Mouse (Mus musculus) frontal cortex, postnatal 25 days (tissue): Measurements from ENCODE around the gene Mcam.
"Not testable (repeated sequence)": the region's sequence is repeated elsewhere in the genome, so short reads cannot be mapped to it uniquely, and the experiment has no call there.

Experiments used
- DNase-seq, 2 experiments: peaks; one replicate each; pipeline ENCODE4 v3.0.0; 2022; ENCODE audit warnings: low spot score in 2 of 2

The Mcam gene

GRCm38 (mm10) chr9:44109360-44110095, 24.7 kb upstream of the Mcam start:
- peak; percentile 75 to 78 for DNase-seq

DNA sequence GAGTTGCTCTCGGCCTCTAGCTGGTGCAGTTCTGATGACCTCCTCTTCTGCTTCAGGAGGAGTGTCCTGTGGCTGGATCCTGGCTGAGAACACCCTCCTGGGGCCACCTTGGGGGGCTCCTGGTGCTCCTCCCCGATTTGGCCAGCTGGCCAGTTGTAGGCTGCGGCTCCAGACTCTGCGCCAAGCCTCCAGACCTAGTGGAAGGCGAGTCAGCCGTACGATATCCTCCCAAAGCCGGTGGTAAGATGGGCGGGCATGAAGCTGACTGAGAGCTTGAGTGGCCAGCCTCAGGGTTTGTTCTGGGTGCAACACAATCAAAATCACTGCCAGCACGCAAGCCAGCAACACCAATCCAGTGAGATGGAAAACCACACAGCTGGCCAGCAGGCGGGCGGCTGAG, 22.4 kb upstream of the Mcam start:
- not testable (repeated sequence) for DNase-seq

- peak; percentile 78 to 90 for DNase-seq
These were observed 21.0 kb upstream of the Mcam start, which contains the start of the genes Gm49380 and Rnf26 for GRCm38 (mm10) chr9:44113105-44113789. TSS of gene Gm49380 (minus strand) at chr9:44113500. TSS of gene Rnf26 (minus strand) at chr9:44113517.

DNA sequence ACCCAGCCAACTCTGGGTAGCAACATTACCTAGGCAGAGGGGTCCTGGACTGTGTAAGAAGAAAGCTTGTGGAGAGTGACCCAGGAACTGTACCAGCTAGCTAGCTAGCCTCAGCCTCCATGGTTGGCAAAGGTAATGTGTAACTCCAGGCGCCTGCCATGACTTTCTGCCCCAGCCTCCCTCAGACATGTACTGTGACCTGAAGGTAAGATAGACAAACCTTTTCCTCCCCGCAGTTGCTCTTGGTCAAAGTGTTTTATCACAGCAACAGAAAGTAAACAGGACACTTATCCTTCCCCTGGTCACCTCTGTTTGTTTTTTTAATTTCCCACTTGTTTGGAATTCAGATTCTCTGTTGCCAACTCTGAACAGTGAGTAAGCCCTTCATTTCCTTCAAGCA, 19.8 kb upstream of the Mcam start:
- DNase-seq = no peak

DNA sequence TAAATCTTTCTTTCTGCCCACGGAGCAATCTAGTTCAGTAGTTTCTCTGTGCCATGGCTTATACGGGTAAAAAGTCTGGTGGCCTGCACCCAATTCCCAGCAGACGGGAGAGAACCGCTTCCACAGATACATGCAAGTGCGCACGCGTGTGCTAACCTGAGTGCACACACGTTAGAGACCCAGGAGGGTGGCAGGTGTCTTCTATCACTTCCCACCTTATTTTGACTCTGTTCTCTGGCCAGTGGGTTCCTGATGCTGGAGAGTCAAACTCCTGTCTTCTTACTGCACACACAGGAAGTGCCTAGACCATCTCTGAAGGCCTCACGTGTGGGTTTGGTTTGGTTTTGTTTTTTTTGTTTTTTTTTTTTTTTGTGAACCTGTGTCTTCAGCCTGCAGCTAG, 18.7 kb upstream of the Mcam start:
- DNase-seq = no peak

DNA sequence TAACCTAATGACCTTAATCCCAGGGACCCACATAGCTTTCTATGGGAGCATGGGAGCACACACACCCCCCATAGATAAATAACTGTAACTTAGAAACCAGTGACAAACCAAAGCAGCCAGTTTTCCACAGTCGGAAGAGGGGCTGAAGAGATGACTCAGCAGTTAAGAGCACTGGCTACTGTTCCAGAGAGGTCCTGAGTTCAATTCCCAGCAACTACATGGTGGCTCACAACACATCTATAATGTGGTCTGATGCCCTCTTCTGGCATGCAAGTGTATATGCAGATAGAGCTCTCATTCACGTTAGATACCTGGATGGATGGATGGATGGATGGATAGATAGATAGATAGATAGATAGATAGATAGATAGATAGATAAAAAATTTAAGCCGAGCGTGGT, 18.1 kb upstream of the Mcam start:
- DNase-seq = no peak

- DNase-seq = no peak
These were observed 15.3 kb upstream of the Mcam start for GRCm38 (mm10) chr9:44119011-44119410.

DNA sequence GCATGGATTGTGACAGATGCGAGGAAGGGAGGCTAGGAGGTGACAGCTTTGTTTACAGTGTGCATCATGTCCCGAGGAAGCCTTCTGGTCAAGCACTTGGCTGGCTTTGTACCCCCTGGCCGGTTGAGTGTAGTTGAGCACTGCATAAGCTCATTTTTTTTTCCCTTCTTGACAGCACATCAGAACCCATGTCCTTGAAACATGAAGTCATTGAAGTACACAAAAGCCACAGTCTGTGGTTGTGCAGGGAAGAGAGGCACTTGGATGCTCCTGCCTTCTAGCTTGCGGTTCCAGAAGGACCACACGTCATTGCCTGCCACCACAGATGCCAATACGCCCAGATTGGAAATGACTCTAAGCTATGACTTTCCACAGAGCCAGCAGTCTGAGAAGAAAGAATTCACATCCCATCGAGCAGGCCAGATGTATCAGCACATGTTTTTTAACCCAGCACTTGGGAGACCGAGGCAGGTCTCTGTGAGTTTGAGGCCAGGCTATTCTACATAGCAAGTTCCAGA, 14.3 kb upstream of the Mcam start:
- no peak for DNase-seq

GRCm38 (mm10) chr9:44124317-44124716, 10.0 kb upstream of the Mcam start:
- no peak for DNase-seq

DNA sequence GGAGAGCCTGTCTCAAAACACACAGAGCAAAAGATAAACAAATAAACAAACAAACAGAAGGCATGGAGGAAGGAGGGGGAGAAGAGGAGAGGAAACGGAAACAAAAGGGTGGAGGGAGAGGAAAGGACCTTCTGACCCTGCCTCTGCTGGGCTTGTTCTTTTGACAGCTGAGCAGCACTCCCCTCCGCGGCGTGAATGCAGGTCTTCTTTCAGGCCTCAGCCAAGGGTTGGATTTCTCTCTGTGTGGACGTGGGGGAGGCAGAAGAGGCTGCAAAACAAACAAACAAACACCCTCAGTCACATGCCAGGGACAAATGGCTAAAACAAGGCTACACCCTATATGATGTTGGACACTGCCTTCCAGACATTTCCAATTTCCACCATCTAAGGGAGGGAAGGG, 9.2 kb upstream of the Mcam start:
- DNase-seq = no peak

DNA sequence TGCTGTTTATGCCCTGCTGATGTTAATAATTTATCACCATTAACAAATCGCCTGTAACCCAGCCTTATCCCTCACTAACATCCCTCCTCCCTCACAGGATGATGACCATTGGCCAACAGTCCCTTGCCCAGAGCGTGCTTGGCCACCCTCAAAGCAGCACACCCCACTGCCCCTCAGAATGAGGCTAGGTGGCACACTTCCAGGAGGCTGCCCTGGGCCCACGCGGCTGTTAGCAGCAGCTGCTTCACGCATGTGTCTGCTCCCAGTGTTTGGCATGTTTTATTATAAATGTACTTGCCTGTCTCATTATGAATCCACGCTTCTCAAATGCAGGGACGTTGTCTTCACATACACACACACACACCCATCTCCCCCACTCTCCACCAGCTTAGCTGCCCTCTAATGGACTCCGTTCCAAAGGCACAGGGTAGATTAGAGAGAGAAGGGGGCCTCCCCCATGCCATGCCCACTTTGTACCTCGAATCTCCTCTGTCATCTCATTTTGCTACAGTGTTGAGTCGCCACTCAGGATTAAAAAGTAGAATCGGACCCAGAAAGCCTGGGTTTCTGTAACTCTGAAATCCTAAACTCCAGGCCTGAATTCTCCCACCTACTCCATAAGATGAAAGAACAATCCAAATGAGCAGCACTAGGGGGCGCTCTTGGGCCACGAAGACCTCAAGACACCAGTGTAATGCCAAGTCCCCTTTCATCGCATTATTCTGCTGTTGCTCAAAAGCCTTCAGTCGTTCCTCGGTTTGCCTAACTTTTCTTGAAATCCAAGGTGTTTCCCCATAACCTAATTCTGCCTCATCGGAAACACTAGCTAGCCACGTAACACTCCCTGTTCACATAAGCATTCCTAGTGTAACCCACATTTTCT, 8.5 kb upstream of the Mcam start:
- DNase-seq = peak; percentile 84 to 90

DNA sequence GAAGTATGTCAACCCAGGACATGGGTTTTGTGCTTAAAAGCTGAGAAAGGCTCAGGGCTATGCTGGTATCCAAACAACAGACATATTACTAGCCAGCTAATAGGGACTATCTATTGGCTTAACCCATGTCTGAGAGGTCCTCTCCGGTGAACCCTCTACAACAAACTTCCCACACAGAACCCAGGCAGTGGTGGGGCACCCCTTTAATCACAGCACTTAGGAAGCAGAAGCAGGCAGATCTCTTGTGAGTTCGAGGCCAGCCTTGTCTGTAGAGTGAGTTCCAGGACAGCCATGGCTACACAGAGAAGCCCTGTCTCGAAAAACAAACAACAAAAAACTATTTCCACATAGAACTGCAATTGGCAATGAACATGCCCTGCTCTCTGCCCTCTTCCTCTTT, 7.5 kb upstream of the Mcam start:
- no peak for DNase-seq

GRCm38 (mm10) chr9:44127351-44127801, 6.9 kb upstream of the Mcam start:
- no peak for DNase-seq

DNA sequence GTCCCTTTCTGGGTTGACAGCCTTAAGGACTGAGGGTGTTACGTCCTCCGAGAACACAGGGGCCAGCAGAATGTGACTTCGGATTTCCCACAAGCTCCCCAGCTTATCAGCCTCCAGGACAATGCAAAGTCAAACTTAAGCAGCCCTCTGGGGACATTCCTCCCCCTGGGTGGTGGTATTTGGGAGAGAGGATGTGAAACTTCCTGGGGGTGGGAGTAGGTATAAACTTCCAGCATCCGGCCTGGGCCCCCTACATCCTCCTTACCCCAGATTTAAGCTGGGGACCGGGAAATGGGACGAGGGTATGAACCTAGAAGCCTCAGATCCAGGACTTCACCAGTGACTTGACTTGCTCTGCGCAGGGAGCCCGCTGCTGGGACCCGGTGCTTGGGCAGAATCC, 4.6 kb upstream of the Mcam start:
- no peak for DNase-seq

DNA sequence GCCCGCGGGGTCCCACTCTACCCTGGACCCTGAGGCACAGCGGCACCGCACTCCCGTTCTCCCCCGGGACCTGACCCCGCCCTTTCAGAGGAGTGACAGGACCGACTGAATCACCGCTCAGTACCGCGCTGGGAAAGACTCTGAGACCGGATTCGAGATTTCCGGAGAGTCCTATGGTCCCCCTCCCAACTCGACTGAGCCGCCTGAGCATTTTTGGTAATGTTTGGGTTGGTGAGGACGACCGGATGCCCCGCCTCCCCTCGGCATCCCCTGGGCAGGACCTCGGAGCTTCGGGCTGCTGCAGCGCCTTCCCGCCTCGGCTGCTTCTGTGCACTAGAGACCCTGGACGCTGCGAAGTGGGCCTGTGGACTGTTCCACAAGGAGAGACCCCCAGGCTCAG, 4.2 kb upstream of the Mcam start:
- no peak for DNase-seq

DNA sequence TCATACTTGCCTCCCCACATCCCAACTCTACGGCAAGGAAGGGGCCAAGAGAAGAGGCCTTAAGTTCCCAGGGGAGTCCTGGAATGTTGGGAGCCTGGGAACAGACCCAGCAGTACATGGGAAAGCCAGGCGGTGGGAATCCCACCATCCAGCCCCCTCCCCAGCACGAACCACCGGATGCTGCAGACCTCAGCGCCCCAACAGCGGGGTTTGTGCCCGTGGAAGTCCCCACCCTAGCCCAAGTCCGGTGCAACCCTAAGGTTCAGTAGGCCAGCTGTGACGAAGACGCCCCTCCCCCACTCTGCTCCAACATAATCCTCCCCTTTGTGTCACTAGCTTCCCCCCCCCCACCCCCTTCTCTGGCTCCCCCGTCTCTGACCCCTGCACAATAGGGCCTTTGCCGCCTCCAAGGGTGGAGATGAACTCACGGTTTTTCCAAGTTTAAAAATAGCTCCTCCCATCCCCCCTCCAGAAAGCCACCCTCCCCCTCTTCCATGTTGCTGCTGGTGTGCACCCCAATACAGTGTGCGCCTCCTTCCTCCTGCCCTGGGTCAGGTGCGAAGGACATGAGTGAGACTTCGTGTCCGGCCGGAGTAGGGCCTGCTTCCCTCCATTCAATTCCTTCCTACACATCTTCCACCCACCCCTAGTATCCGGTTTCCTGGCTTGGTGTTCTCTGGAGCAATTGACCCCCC, 3.5 kb upstream of the Mcam start:
- no peak for DNase-seq

GRCm38 (mm10) chr9:44131276-44131590, 3.0 kb upstream of the Mcam start:
- DNase-seq = no peak

GRCm38 (mm10) chr9:44132200-44132599, 2.1 kb upstream of the Mcam start:
- no peak for DNase-seq

DNA sequence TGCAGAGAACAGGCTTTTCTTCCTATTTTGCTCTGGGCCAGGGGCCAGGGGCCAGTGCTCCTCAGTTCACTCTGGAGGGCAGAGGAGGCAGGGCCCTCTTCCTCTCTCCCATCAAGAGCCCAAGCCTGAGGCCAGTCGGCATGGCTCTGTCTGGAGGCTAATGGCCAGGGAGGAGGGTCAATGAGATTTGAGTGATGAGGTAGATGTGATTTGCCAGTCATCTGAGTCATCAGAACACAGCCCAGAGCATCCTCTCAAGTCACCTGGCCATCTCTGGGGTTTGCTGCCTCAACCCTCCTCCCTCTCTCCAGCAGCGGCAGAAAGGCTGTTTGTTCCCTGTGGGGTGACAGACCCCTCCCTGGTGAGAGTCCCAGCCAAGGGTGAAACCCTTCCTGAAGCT, 982 bp upstream of the Mcam start:
- DNase-seq = no peak

DNA sequence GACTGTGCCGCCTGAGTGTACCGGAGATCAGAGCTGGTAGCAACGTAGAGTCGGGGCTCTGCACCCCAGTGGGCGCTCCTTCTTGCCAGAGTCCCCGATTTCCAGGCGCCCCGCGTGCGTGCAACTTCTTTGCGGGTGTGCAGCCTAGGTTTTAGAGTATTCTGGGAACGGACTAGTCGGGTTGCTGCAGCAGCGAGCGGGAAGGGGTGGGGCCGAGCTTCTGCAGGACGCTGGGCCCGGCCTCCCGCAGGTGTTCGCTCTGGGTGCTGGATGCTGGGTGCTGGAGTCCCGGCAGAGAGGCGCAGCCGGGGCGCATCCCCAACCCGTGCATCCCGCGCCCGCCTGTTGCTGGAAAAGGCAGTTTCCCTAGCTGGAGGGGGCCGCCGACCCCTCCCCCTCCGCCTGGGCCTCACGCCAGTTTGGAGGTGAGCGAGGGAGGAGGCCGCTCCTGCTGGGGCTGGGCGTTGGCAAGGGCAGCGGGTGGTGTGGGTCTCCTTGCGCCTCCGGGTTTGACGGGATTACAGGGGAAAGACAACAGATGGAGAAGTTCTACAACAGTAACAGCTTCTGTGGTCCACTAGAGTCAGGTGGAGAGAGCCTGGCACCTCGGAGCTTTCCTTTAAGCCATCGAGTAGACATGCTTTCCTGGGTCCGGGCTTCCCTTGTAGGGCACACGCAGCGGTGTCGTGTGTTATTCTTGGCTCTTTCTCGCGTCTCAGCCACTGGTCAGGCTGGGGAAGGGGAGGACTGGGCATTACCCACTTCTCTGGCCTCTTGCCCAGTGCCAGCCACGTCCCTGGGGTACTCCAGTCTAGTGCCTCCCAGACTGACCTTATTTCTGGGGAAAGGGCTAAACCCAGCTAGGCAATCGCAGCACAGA, 822 bp downstream of the Mcam start:
- DNase-seq = no peak
